Mouse (Mus musculus) stomach, embryonic 15.5 days (tissue): ENCODE measurements around the gene Fxyd4. TPM values are rescaled to one million over a fixed set of nuclear protein-coding genes. Genes with fewer than 3 reads are reported as not detected.

ENCODE experiments used
- microRNA-seq: library from miRNA; unstranded; fragments of <30 nt; microRNA quantifications from one replicate; pipeline ENCODE4, GENCODE M21; 2016
- polyA plus RNA-seq: library from polyadenylated mRNA; unstranded; fragments of >200 nt; fragmentation: Nextera tagmentation; extraction: Ambion mirVana; gene quantifications from 2 replicates; pipeline ENCODE4 v1.2.1, GENCODE M21; 2015

Fxyd4 gene
- polyA plus RNA-seq, 1 experiment from 2014 or later: 2.9 TPM

Small RNA genes lying within 50 kb of the gene (microRNA-seq; reads per million reads assigned to microRNA genes)
- not detected for gene Gm25535

Other genes with a start within 250 kb of the Fxyd4 start
- gene Zfp637, start 96.5 kb downstream of the Fxyd4 start, polyA plus RNA-seq: 96.3 and 98.2 TPM in 2 replicates
- 6.0 and 6.4 TPM in 2 replicates for gene Zfp239, start 75.6 kb downstream of the Fxyd4 start, polyA plus RNA-seq
- gene Hnrnpf, start 37.4 kb downstream of the Fxyd4 start, polyA plus RNA-seq: 705 and 736 TPM in 2 replicates
- 0.44 and 0.49 TPM in 2 replicates for gene Rasgef1a, start 73.7 kb upstream of the Fxyd4 start, polyA plus RNA-seq
- gene Csgalnact2, start 201.4 kb upstream of the Fxyd4 start, polyA plus RNA-seq: 13.7 and 13.9 TPM in 2 replicates